Comparison of ENCODE assay signal across 8 mouse cellular contexts in genomic region chr7:105777797-105778552, GRCm38 (mm10). TPM values are rescaled to one million over a fixed set of nuclear protein-coding genes. Genes with fewer than 3 reads are reported as not detected.
DNase-seq lines count a peak whose midpoint lies in the region; ATAC-seq and TF ChIP-seq lines count a peak whose summit lies in the region.

No protein-coding gene starts in this region.

- DNase-seq in gastrocnemius, postnatal 4 days (ENCODE audit: low spot score in 2 of 2) = peak; percentile 59 to 78
- DNase-seq in intestine, embryonic 14.5 days (ENCODE audit: low spot score) = peak; percentile 80
- DNase-seq in cerebellum, adult 8-10 months = no peak

- H3K27ac ChIP-seq in intestine, embryonic 14.5 days (ENCODE audit: low read depth) = peak overlapping the region; percentile 96
- H3K27ac ChIP-seq in liver, embryonic 15.5 days (replicated peaks) = 0 out of 2 replicates have a peak overlapping the region, but pooled peaks have one; percentile 19
- peak overlapping the region; percentile 4; the same call in 1 of the 2 replicates for H3K27ac ChIP-seq in neural tube, embryonic 12.5 days

- no peaks in the 10 kb centered on the region for H3K79me3 ChIP-seq in C2C12 (ENCODE audit: low read depth)

- H3K9ac ChIP-seq in intestine, embryonic 14.5 days (ENCODE audit: low read length) = peak overlapping the region; percentile 34
- H3K9ac ChIP-seq in liver, embryonic 15.5 days = no peak overlapping the region
- 0 out of 2 replicates have a peak overlapping the region, but pooled peaks have one; percentile 18 for H3K9ac ChIP-seq in neural tube, embryonic 12.5 days

- no peaks in the 10 kb centered on the region for H3K9me3 ChIP-seq in intestine, embryonic 14.5 days (ENCODE audit: control insufficient read depth, low read length)
- no peaks in the 10 kb centered on the region for H3K9me3 ChIP-seq in liver, embryonic 15.5 days (replicated peaks)
- H3K9me3 ChIP-seq in neural tube, embryonic 12.5 days = no peaks in the 10 kb centered on the region

- WGBS in intestine, embryonic 14.5 days = 19% methylated on average over 13 of the region's 13 CpGs
- 22% methylated on average over 13 of the region's 13 CpGs for WGBS in liver, embryonic 15.5 days (ENCODE audit: insufficient replicate concordance)
- WGBS in neural tube, embryonic 12.5 days = 56% methylated on average over 13 of the region's 13 CpGs

- H3K79me2 ChIP-seq in C2C12 (ENCODE audit: control insufficient read depth, insufficient read depth) = no peaks in the 10 kb centered on the region

- H3K27me3 ChIP-seq in C2C12 (ENCODE audit: control insufficient read depth, insufficient read depth, insufficient read length) = peaks cover 3% of the 10 kb centered on the region
- H3K27me3 ChIP-seq in intestine, embryonic 14.5 days (replicated peaks; ENCODE audit: control insufficient read depth, insufficient read depth, low read length) = no peaks in the 10 kb centered on the region
- peaks cover 6% of the 10 kb centered on the region; the same call in 1 of the 2 replicates for H3K27me3 ChIP-seq in liver, embryonic 15.5 days
- H3K27me3 ChIP-seq in neural tube, embryonic 12.5 days (replicated peaks) = no peaks in the 10 kb centered on the region

- TF ChIP-seq CTCF in C2C12 (IDR thresholded peaks at IDR 0.05; ENCODE audit: control insufficient read depth, insufficient read depth, insufficient read length) = no peak

- peak overlapping the region; percentile 4 for H3ac ChIP-seq in C2C12 (ENCODE audit: control insufficient read depth, insufficient read length, low read depth)

- peaks cover 35% of the 10 kb centered on the region for H3K4me1 ChIP-seq in intestine, embryonic 14.5 days (replicated peaks; ENCODE audit: control insufficient read depth, insufficient read depth, low read length)
- H3K4me1 ChIP-seq in liver, embryonic 15.5 days (replicated peaks) = 0 out of 2 replicates have a peak, but pooled peaks cover 13% of the 10 kb centered on the region
- H3K4me1 ChIP-seq in neural tube, embryonic 12.5 days = peaks cover 37% of the 10 kb centered on the region

- H3K4me2 ChIP-seq in intestine, embryonic 14.5 days (ENCODE audit: low read length) = peak overlapping the region; percentile 54
- peak overlapping the region; percentile 27 for H3K4me2 ChIP-seq in liver, embryonic 15.5 days
- peak overlapping the region; percentile 34 for H3K4me2 ChIP-seq in neural tube, embryonic 12.5 days (replicated peaks)

- H3K36me3 ChIP-seq in C2C12 (ENCODE audit: control insufficient read depth, insufficient read depth) = no peaks in the 10 kb centered on the region
- H3K36me3 ChIP-seq in intestine, embryonic 14.5 days (ENCODE audit: control insufficient read depth, insufficient read depth, low read length) = peaks cover 28% of the 10 kb centered on the region
- no peaks in the 10 kb centered on the region for H3K36me3 ChIP-seq in liver, embryonic 15.5 days (replicated peaks)
- H3K36me3 ChIP-seq in neural tube, embryonic 12.5 days = peaks cover 74% of the 10 kb centered on the region

- peak; percentile 64 for ATAC-seq in common myeloid progenitor, adult 5-6 weeks (replicated peaks; ENCODE audit: low read depth, poor library complexity, severe bottlenecking)
- ATAC-seq in intestine, embryonic 14.5 days (replicated peaks; ENCODE audit: low FRiP score, low TSS enrichment, low read depth) = peak; percentile 82
- ATAC-seq in liver, embryonic 15.5 days (ENCODE audit: insufficient read depth) = peak; percentile 39; the same call in 1 of the 2 replicates
- ATAC-seq in neural tube, embryonic 12.5 days (ENCODE audit: low FRiP score, low read depth) = peak; percentile 46
- no peak for ATAC-seq in erythroid progenitor cell, adult 5-6 weeks (replicated peaks; ENCODE audit: low FRiP score, poor library complexity, severe bottlenecking)

- no peak overlapping the region for H3K4me3 ChIP-seq in C2C12 (ENCODE audit: insufficient read depth, poor library complexity, severe bottlenecking)
- peak overlapping the region; percentile 25 for H3K4me3 ChIP-seq in intestine, embryonic 14.5 days (ENCODE audit: low read depth, low read length)
- H3K4me3 ChIP-seq in liver, embryonic 15.5 days (replicated peaks) = no peak overlapping the region
- no peak overlapping the region for H3K4me3 ChIP-seq in neural tube, embryonic 12.5 days

TF ChIP-seq in C2C12, 6 proteins besides CTCF, POLR2A, EP300 and RAD21:
- peak; percentile 94 for TF ChIP-seq MAX (IDR thresholded peaks at IDR 0.05)
- no peak for TF ChIP-seq FOSL1 (IDR thresholded peaks at IDR 0.05; ENCODE audit: insufficient read depth, low read length, poor library complexity, severe bottlenecking)
- TF ChIP-seq MYOD1 (IDR thresholded peaks at IDR 0.05; ENCODE audit: control insufficient read depth, insufficient read length, low read depth) = peak; percentile 91

RNA-seq across cellular contexts. Expression of gene Dchs1, which starts 9.5 kb away (rescaled TPM):
- 1.8 TPM for polyA plus RNA-seq in C2C12 (2012; fragmentation: generic; extraction: Trizol)
- 0.18 TPM in 1 of 2 replicates, not detected in the other for total RNA-seq in common myeloid progenitor, adult 5-6 weeks (2017)
- total RNA-seq in gastrocnemius, postnatal 4 days (2021) = 10 to 100 TPM; 40.9 to 42.5 TPM
- polyA plus RNA-seq in intestine, embryonic 14.5 days (2014; fragmentation: Nextera tagmentation; extraction: Ambion mirVana) = 17.5 and 18.7 TPM in 2 replicates
- 0.76 and 0.82 TPM in 2 replicates for polyA plus RNA-seq in liver, embryonic 15.5 days (2015; fragmentation: Nextera tagmentation; extraction: Ambion mirVana)
- 20.4 and 20.6 TPM in 2 replicates for polyA plus RNA-seq in neural tube, embryonic 12.5 days (2016; fragmentation: Nextera tagmentation; extraction: Ambion mirVana)
- not detected in 2 replicates for total RNA-seq in erythroid progenitor cell, adult 5-6 weeks (2015; ENCODE audit: low replicate concordance)
- total RNA-seq in erythroid progenitor cell, adult 5-6 weeks (2017; ENCODE audit: low replicate concordance) = not detected in 2 replicates

RNA-seq across cellular contexts. Expression of gene Tpp1, which starts 25.9 kb away (rescaled TPM):
- 41.6 TPM for polyA plus RNA-seq in C2C12 (2012; fragmentation: generic; extraction: Trizol)
- total RNA-seq in common myeloid progenitor, adult 5-6 weeks (2017) = 18.3 and 25.7 TPM in 2 replicates
- total RNA-seq in gastrocnemius, postnatal 4 days (2021) = 10 to 100 TPM; 37.6 to 42.6 TPM
- polyA plus RNA-seq in intestine, embryonic 14.5 days (2014; fragmentation: Nextera tagmentation; extraction: Ambion mirVana) = 74.1 and 85.8 TPM in 2 replicates
- polyA plus RNA-seq in liver, embryonic 15.5 days (2015; fragmentation: Nextera tagmentation; extraction: Ambion mirVana) = 59.4 and 62.5 TPM in 2 replicates
- 37.4 and 40.3 TPM in 2 replicates for polyA plus RNA-seq in neural tube, embryonic 12.5 days (2016; fragmentation: Nextera tagmentation; extraction: Ambion mirVana)
- 61.2 and 72.8 TPM in 2 replicates for total RNA-seq in erythroid progenitor cell, adult 5-6 weeks (2015; ENCODE audit: low replicate concordance)
- 35.4 and 38.4 TPM in 2 replicates for total RNA-seq in erythroid progenitor cell, adult 5-6 weeks (2017; ENCODE audit: low replicate concordance)

RNA-seq across cellular contexts. Expression of gene Mrpl17, which starts 32.9 kb away (rescaled TPM):
- polyA plus RNA-seq in C2C12 (2012; fragmentation: generic; extraction: Trizol) = 554 TPM
- total RNA-seq in common myeloid progenitor, adult 5-6 weeks (2017) = 27.6 and 53.7 TPM in 2 replicates
- total RNA-seq in gastrocnemius, postnatal 4 days (2021) = 100 to 1,000 TPM; 177 to 182 TPM
- polyA plus RNA-seq in intestine, embryonic 14.5 days (2014; fragmentation: Nextera tagmentation; extraction: Ambion mirVana) = 379 and 393 TPM in 2 replicates
- 213 and 216 TPM in 2 replicates for polyA plus RNA-seq in liver, embryonic 15.5 days (2015; fragmentation: Nextera tagmentation; extraction: Ambion mirVana)
- 219 and 238 TPM in 2 replicates for polyA plus RNA-seq in neural tube, embryonic 12.5 days (2016; fragmentation: Nextera tagmentation; extraction: Ambion mirVana)
- 27.8 and 38.1 TPM in 2 replicates for total RNA-seq in erythroid progenitor cell, adult 5-6 weeks (2015; ENCODE audit: low replicate concordance)
- total RNA-seq in erythroid progenitor cell, adult 5-6 weeks (2017; ENCODE audit: low replicate concordance) = 15.9 and 28.3 TPM in 2 replicates

RNA-seq across cellular contexts. Expression of gene Taf10, which starts 33.8 kb away (rescaled TPM):
- 327 TPM for polyA plus RNA-seq in C2C12 (2012; fragmentation: generic; extraction: Trizol)
- total RNA-seq in common myeloid progenitor, adult 5-6 weeks (2017) = 179 and 220 TPM in 2 replicates
- total RNA-seq in gastrocnemius, postnatal 4 days (2021) = 10 to 100 TPM; 85.8 to 98.7 TPM
- polyA plus RNA-seq in intestine, embryonic 14.5 days (2014; fragmentation: Nextera tagmentation; extraction: Ambion mirVana) = 163 and 185 TPM in 2 replicates
- polyA plus RNA-seq in liver, embryonic 15.5 days (2015; fragmentation: Nextera tagmentation; extraction: Ambion mirVana) = 110 and 117 TPM in 2 replicates
- polyA plus RNA-seq in neural tube, embryonic 12.5 days (2016; fragmentation: Nextera tagmentation; extraction: Ambion mirVana) = 165 and 171 TPM in 2 replicates
- 121 and 145 TPM in 2 replicates for total RNA-seq in erythroid progenitor cell, adult 5-6 weeks (2015; ENCODE audit: low replicate concordance)
- 45.8 and 90.2 TPM in 2 replicates for total RNA-seq in erythroid progenitor cell, adult 5-6 weeks (2017; ENCODE audit: low replicate concordance)

RNA-seq across cellular contexts. Expression of gene Rrp8, which starts 40.8 kb away (rescaled TPM):
- polyA plus RNA-seq in C2C12 (2012; fragmentation: generic; extraction: Trizol) = 35.8 TPM
- 26.5 and 32.6 TPM in 2 replicates for total RNA-seq in common myeloid progenitor, adult 5-6 weeks (2017)
- 10 to 100 TPM; 14.5 to 16.9 TPM for total RNA-seq in gastrocnemius, postnatal 4 days (2021)
- 36.7 and 41.8 TPM in 2 replicates for polyA plus RNA-seq in intestine, embryonic 14.5 days (2014; fragmentation: Nextera tagmentation; extraction: Ambion mirVana)
- polyA plus RNA-seq in liver, embryonic 15.5 days (2015; fragmentation: Nextera tagmentation; extraction: Ambion mirVana) = 10.7 and 12.6 TPM in 2 replicates
- 31.4 and 32.3 TPM in 2 replicates for polyA plus RNA-seq in neural tube, embryonic 12.5 days (2016; fragmentation: Nextera tagmentation; extraction: Ambion mirVana)
- total RNA-seq in erythroid progenitor cell, adult 5-6 weeks (2015; ENCODE audit: low replicate concordance) = 4.7 and 8.8 TPM in 2 replicates
- 3.8 and 7.8 TPM in 2 replicates for total RNA-seq in erythroid progenitor cell, adult 5-6 weeks (2017; ENCODE audit: low replicate concordance)

Comparison
In these comparisons a context has a peak if more than half of its experiments do, and no peak if none do; other contexts are left out.
1. H3K27ac ChIP-seq: peak in every context shown above with its lines; median percentile 96 in intestine, embryonic 14.5 days; 19 in liver, embryonic 15.5 days; 4 in neural tube, embryonic 12.5 days.